Mouse (Mus musculus) liver, embryonic 14.5 days (tissue): Measurements from ENCODE around the gene Atxn2l.

Experiments used
- CTCF ChIP-seq: IDR thresholded peaks from 2 replicates; pipeline ENCODE4 v1.5.1; 2016; ENCODE audit warnings: antibody characterized with exemption, low read depth, control low read depth
- EP300 ChIP-seq: IDR thresholded peaks from 2 replicates; pipeline ENCODE4 v1.6.1; 2016; ENCODE audit warnings: antibody characterized with exemption, low read depth

GRCm38 (mm10) chr7:126460623-126461399 lies 42.4 kb downstream of the Atxn2l start:
- TF ChIP-seq CTCF, result no peak
- TF ChIP-seq EP300, result no peak
